Mouse (Mus musculus) lung, adult 2 months (tissue): ENCODE measurements around the gene Tram2. TPM values are rescaled to one million over a fixed set of nuclear protein-coding genes. Genes with fewer than 3 reads are reported as not detected.

Experiments used
- DNase-seq: peaks from one replicate; pipeline ENCODE4 v3.0.0; 2022
- H3K4me1 ChIP-seq: fragments of 200-500 bp; 2 replicates; pipeline ENCODE4 v1.6.1; 2011; ENCODE audit warnings: low read length; ENCODE audit not compliant: control insufficient read depth, insufficient read depth
- H3K4me3 ChIP-seq: fragments of 200-500 bp; replicated peaks from 2 replicates; pipeline ENCODE3; 2011; ENCODE audit warnings: low read depth, mild to moderate bottlenecking, control low read depth, low read length; ENCODE audit errors: extremely low read depth
- CTCF ChIP-seq: fragments of 200-500 bp; IDR thresholded peaks from 2 replicates; pipeline ENCODE4 v1.5.1; 2011; ENCODE audit warnings: mild to moderate bottlenecking, low read length, control low read depth; ENCODE audit not compliant: insufficient read depth
- POLR2A ChIP-seq: fragments of 200-500 bp; IDR thresholded peaks from 2 replicates; pipeline ENCODE4 v1.6.1; 2011; ENCODE audit warnings: low read depth, mild to moderate bottlenecking, control low read depth, low read length, borderline replicate concordance; ENCODE audit errors: extremely low read depth
- WGBS: fragments of 180-500 bp; shearing (Covaris S2); methylation state at CpG from one replicate; pipeline ENCODE4 v1.1.7; 2018; 5-methylcytosine and 5-hydroxymethylcytosine counted together
- polyA plus RNA-seq: library from polyadenylated mRNA; depleted of rRNA; stranded (reverse); fragments of >200 nt; gene quantifications from 2 replicates; pipeline ENCODE4 v1.2.3, GENCODE M21; 2012; rRNA removed

The Tram2 gene
- 8.1 and 12.9 TPM in 2 replicates for polyA plus RNA-seq

GRCm38 (mm10) chr1:21079217-21079773 is at the start of gene Tram2:
Tram2 (minus strand) TSS chr1:21079229.
- H3K4me1 ChIP-seq = peaks cover 22% of the 10 kb centered on the region
- peak; percentile 96 for DNase-seq
- under 1% methylated on average over 47 of the region's 52 CpGs for WGBS
- TF ChIP-seq CTCF (no peak), POLR2A (peak; percentile 78; the same call in 1 of the 2 replicates)
- peak within 1 kb of the TSS; percentile 94 for H3K4me3 ChIP-seq

DNA sequence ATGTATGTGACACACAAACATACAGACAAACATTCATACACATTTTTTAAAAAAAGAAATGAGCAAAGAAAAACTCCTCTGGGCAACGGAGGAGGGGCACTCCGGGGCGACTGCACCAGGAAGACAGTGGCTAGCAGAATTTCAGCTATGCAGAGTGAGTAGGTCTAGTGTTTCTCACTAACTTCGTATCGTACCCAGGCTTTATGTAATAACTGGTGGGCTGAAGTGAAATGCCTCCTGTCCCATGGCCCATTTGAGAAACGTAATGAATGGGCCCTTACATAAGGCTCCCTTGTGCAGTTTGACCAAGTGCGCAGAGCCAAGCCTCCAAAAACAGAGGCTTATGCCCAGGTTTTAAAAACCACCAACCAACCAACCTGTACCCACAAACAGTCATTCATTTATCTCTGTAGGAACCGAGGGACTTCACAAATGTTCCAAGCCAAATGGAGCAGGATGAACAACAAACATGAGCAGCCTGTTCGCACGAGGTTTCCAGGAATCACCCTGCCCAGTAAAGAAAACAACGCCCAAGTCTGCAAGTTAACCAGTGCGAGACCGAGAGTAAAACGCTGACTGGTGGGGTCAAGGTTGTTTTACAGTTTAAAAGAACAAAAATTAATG is 45.8 kb upstream of the Tram2 start:
- WGBS = 64% methylated on average over 14 of the region's 14 CpGs
- DNase-seq = no peak
- no peaks in the 10 kb centered on the region for H3K4me1 ChIP-seq
- TF ChIP-seq CTCF (no peak), POLR2A (no peak)
- no peak overlapping the region for H3K4me3 ChIP-seq

DNA sequence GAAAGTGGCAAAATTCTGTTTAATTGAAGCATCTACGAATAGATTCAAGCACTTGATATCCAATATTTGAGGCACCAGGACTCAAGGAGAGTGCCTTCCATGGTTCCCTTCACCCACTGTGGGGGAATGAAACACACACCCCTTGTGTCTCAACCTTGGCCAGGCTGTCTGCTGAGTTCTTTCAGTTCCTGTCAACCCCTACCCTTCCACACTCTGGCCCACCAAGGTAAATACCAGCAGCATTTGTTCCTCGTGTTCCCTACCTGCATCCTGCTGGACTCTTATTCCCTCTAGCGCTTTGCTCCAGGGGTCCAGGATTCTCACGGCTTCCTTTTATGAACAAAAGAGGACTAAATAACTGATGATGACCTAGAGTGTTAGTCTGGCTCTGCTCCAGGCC is 24.8 kb upstream of the Tram2 start:
- 80% methylated on average over 4 of the region's 4 CpGs for WGBS
- DNase-seq = no peak
- no peaks in the 10 kb centered on the region for H3K4me1 ChIP-seq
- TF ChIP-seq CTCF (no peak), POLR2A (no peak)
- no peak overlapping the region for H3K4me3 ChIP-seq

DNA sequence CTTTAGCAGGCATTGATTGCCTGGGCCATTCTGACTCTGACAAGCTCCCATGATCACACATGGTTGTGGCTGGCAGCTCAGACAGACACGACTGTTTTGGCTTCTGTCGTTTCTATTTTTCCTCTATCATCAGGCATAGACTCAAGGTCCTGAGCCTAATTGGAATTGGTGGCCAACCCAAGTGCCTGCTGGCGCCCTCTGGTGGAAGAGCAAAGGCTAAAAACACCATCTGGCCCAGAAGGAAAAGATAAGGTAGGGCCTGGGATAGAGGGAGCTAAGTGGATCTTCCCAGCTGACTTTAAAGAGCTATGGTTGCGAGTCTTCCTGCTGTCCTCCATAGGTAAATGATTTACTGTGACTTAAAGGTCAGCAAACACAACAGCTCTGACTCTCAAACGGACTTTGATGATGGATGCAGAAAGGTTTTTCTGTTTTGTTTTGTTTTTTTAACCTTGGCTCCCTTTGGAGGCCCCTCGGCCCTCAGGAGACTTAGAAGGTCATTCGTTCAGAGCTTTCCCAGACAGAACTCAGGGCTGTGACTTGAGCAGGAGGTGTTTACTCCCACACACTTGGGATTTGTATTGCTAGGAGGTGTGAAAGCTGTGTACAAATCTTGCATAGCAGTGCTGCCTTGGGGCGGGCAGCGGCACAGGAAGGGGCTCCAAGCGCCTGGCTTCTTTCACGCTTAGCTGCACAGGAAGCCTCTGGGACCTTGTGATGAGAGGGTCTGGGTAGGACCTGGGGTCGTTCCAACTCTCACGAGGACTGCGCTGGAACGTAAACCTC is 22.4 kb upstream of the Tram2 start:
- TF ChIP-seq POLR2A = no peak
- TF ChIP-seq CTCF = peak; percentile 87
- 35% methylated on average over 15 of the region's 15 CpGs for WGBS
- H3K4me1 ChIP-seq = no peaks in the 10 kb centered on the region
- H3K4me3 ChIP-seq = no peak overlapping the region
- peak; percentile 80 for DNase-seq

- Histone ChIP-seq H3K4me3 (no peak overlapping the region), H3K4me1 (no peaks in the 10 kb centered on the region)
- 83% methylated on average over 4 of the region's 4 CpGs for WGBS
- TF ChIP-seq POLR2A (no peak), CTCF (no peak)
- DNase-seq = no peak
Measured at GRCm38 (mm10) chr1:21100726-21101125, 21.7 kb upstream of the Tram2 start.

GRCm38 (mm10) chr1:21097001-21097989 is 18.3 kb upstream of the Tram2 start:
- DNase-seq = no peak
- no peak overlapping the region for H3K4me3 ChIP-seq
- TF ChIP-seq CTCF (no peak), POLR2A (no peak)
- whole genome bisulfite sequencing = 73% methylated on average over 23 of the region's 23 CpGs
- H3K4me1 ChIP-seq = no peaks in the 10 kb centered on the region

- no peak overlapping the region for H3K4me3 ChIP-seq
Measured at GRCm38 (mm10) chr1:21094644-21095215, 15.7 kb upstream of the Tram2 start.

GRCm38 (mm10) chr1:21089661-21090117 is 10.7 kb upstream of the Tram2 start:
- WGBS = 30% methylated on average over 6 of the region's 6 CpGs
- no peak for DNase-seq
- TF ChIP-seq POLR2A = no peak
- TF ChIP-seq CTCF = no peak
- H3K4me1 ChIP-seq = no peaks in the 10 kb centered on the region; the same call in 1 of the 2 replicates
- no peak overlapping the region for H3K4me3 ChIP-seq

More at GRCm38 (mm10) chr1:21094644-21095215, 15.7 kb upstream of the Tram2 start:
- 53% methylated on average over 4 of the region's 4 CpGs for WGBS
- no peak for TF ChIP-seq POLR2A
- no peak for TF ChIP-seq CTCF
- no peaks in the 10 kb centered on the region; the same call in 1 of the 2 replicates for H3K4me1 ChIP-seq
- no peak for DNase-seq
